Mouse (Mus musculus) liver, embryonic 16.5 days (tissue): ENCODE data around the gene Ptch1. TPM values are rescaled to one million over a fixed set of nuclear protein-coding genes. Genes with fewer than 3 reads are reported as not detected.

Experiments
- ATAC-seq: fragments of 200-750 bp; cut with Nextera tagmentation; 2 replicates; pipeline ENCODE4 v1.8.0; 2017; ENCODE audit warnings: low read depth, mild to moderate bottlenecking, moderate number of reproducible peaks, moderate library complexity
- H3K27ac ChIP-seq: fragments of 300-500 bp; sonication (generic); 2 replicates; pipeline ENCODE4 v1.5.1; 2014; ENCODE audit warnings: mild to moderate bottlenecking, low read length
- H3K27me3 ChIP-seq: fragments of 300-500 bp; sonication (generic); 2 replicates; pipeline ENCODE4 v1.6.1; 2014; ENCODE audit warnings: low read depth, low read length, mixed read lengths; ENCODE audit not compliant: control insufficient read depth, insufficient read depth
- H3K36me3 ChIP-seq: fragments of 300-500 bp; sonication (generic); 2 replicates; pipeline ENCODE4 v1.6.1; 2014; ENCODE audit warnings: mild to moderate bottlenecking; ENCODE audit not compliant: control insufficient read depth, insufficient read depth
- H3K4me1 ChIP-seq: fragments of 300-500 bp; sonication (generic); 2 replicates; pipeline ENCODE4 v1.6.1; 2014; ENCODE audit warnings: low read depth, low read length, mixed read lengths; ENCODE audit not compliant: control insufficient read depth
- H3K4me2 ChIP-seq: fragments of 300-500 bp; sonication (generic); 2 replicates; pipeline ENCODE4 v1.6.1; 2014; ENCODE audit warnings: low read depth, low read length, mixed read lengths
- H3K4me3 ChIP-seq: fragments of 300-500 bp; sonication (generic); 2 replicates; pipeline ENCODE4 v1.5.1; 2014; ENCODE audit warnings: low read depth, mild to moderate bottlenecking, low read length
- H3K9ac ChIP-seq: fragments of 300-500 bp; sonication (generic); 2 replicates; pipeline ENCODE4 v1.6.1; 2014; ENCODE audit warnings: low read depth, low read length
- H3K9me3 ChIP-seq: fragments of 300-500 bp; sonication (generic); replicated peaks from 2 replicates; pipeline ENCODE4 v1.6.1; 2016; ENCODE audit warnings: low read length; ENCODE audit not compliant: control insufficient read depth
- WGBS: fragments of 180-500 bp; shearing (Covaris S2); extraction: QIAGEN DNeasy Blood & Tissue Kit; methylation state at CpG from one replicate; pipeline ENCODE4 v1.1.7; 2014; ENCODE audit not compliant: insufficient replicate concordance; 5-methylcytosine and 5-hydroxymethylcytosine counted together
- polyA plus RNA-seq: library from polyadenylated mRNA; unstranded; fragments of >200 nt; fragmentation: Nextera tagmentation; extraction: Ambion mirVana; gene quantifications from 2 replicates; pipeline ENCODE4 v1.2.1, GENCODE M21; 2015

The Ptch1 gene
- polyA plus RNA-seq, 1 experiment from 2014 or later = 3.1 TPM

GRCm38 (mm10) chr13:63555885-63556284 is 17.5 kb downstream of the Ptch1 start:
- Histone ChIP-seq H3K27ac (no peak overlapping the region), H3K9me3 (no peaks in the 10 kb centered on the region), H3K4me1 (peaks cover 24% of the 10 kb centered on the region), H3K4me3 (no peak overlapping the region), H3K27me3 (no peaks in the 10 kb centered on the region), H3K4me2 (no peak overlapping the region), H3K9ac (no peak overlapping the region), H3K36me3 (no peaks in the 10 kb centered on the region; the same call in 1 of the 2 replicates)
- no peak for ATAC-seq
- WGBS = 59% methylated on average over 5 of the region's 5 CpGs

- Histone ChIP-seq H3K4me2 (no peak overlapping the region), H3K4me1 (peaks cover 22% of the 10 kb centered on the region), H3K27ac (no peak overlapping the region), H3K4me3 (no peak overlapping the region), H3K36me3 (no peaks in the 10 kb centered on the region), H3K27me3 (no peaks in the 10 kb centered on the region), H3K9ac (no peak overlapping the region), H3K9me3 (no peaks in the 10 kb centered on the region)
- no peak for ATAC-seq
- WGBS = 73% methylated on average over 11 of the region's 11 CpGs
These were observed 18.8 kb downstream of the Ptch1 start for GRCm38 (mm10) chr13:63554569-63554968.

- Histone ChIP-seq H3K36me3 (no peaks in the 10 kb centered on the region), H3K9ac (no peak overlapping the region), H3K27me3 (no peaks in the 10 kb centered on the region), H3K9me3 (no peaks in the 10 kb centered on the region), H3K27ac (no peak overlapping the region), H3K4me2 (no peak overlapping the region), H3K4me1 (peaks cover 13% of the 10 kb centered on the region), H3K4me3 (no peak overlapping the region)
- WGBS = 62% methylated on average over 5 of the region's 5 CpGs
- ATAC-seq = no peak
These were observed 20.0 kb downstream of the Ptch1 start for GRCm38 (mm10) chr13:63553436-63553835.

GRCm38 (mm10) chr13:63552291-63552932 is 21.0 kb downstream of the Ptch1 start:
- no peaks in the 10 kb centered on the region for H3K27me3 ChIP-seq
- no peaks in the 10 kb centered on the region for H3K36me3 ChIP-seq
- 69% methylated on average over 10 of the region's 10 CpGs for WGBS
- H3K27ac ChIP-seq = no peak overlapping the region
- H3K9me3 ChIP-seq = no peaks in the 10 kb centered on the region
- peaks cover 7% of the 10 kb centered on the region for H3K4me1 ChIP-seq
- no peak overlapping the region for H3K4me2 ChIP-seq
- H3K4me3 ChIP-seq = no peak overlapping the region
- no peak for ATAC-seq
- H3K9ac ChIP-seq = no peak overlapping the region

- Histone ChIP-seq H3K9me3 (no peaks in the 10 kb centered on the region), H3K36me3 (no peaks in the 10 kb centered on the region), H3K27me3 (no peaks in the 10 kb centered on the region), H3K4me3 (no peak overlapping the region), H3K9ac (no peak overlapping the region), H3K4me1 (peaks cover 4% of the 10 kb centered on the region), H3K4me2 (no peak overlapping the region), H3K27ac (no peak overlapping the region)
- ATAC-seq = no peak
- WGBS = 73% methylated on average over 10 of the region's 10 CpGs
These were observed 21.7 kb downstream of the Ptch1 start for GRCm38 (mm10) chr13:63551552-63552290.

- no peaks in the 10 kb centered on the region for H3K27me3 ChIP-seq
- H3K4me2 ChIP-seq = no peak overlapping the region
- peaks cover 7% of the 10 kb centered on the region for H3K4me1 ChIP-seq
- WGBS = 27% methylated on average over 5 of the region's 5 CpGs
- H3K27ac ChIP-seq = no peak overlapping the region
- H3K9me3 ChIP-seq = no peaks in the 10 kb centered on the region
- no peaks in the 10 kb centered on the region for H3K36me3 ChIP-seq
- no peak for ATAC-seq
- H3K4me3 ChIP-seq = no peak overlapping the region
- H3K9ac ChIP-seq = no peak overlapping the region
These were observed 23.0 kb downstream of the Ptch1 start for GRCm38 (mm10) chr13:63550367-63550766.

- Histone ChIP-seq H3K27me3 (no peaks in the 10 kb centered on the region), H3K9ac (no peak overlapping the region), H3K27ac (no peak overlapping the region), H3K4me1 (peaks cover 7% of the 10 kb centered on the region), H3K4me3 (no peak overlapping the region), H3K36me3 (no peaks in the 10 kb centered on the region), H3K9me3 (no peaks in the 10 kb centered on the region), H3K4me2 (no peak overlapping the region)
- WGBS = 63% methylated on average over 5 of the region's 5 CpGs
- no peak for ATAC-seq
These were observed 24.2 kb downstream of the Ptch1 start for GRCm38 (mm10) chr13:63549210-63549609.

- Histone ChIP-seq H3K27me3 (no peaks in the 10 kb centered on the region), H3K4me2 (no peak overlapping the region), H3K9ac (no peak overlapping the region), H3K9me3 (no peaks in the 10 kb centered on the region), H3K4me3 (no peak overlapping the region), H3K36me3 (no peaks in the 10 kb centered on the region), H3K27ac (no peak overlapping the region), H3K4me1 (peaks cover 5% of the 10 kb centered on the region; the same call in 1 of the 2 replicates)
- WGBS = 70% methylated on average over 4 of the region's 4 CpGs
- ATAC-seq = no peak
These were observed 24.8 kb downstream of the Ptch1 start for GRCm38 (mm10) chr13:63548571-63548970.

GRCm38 (mm10) chr13:63545291-63545690 is 28.1 kb downstream of the Ptch1 start:
- 77% methylated on average over 7 of the region's 7 CpGs for WGBS
- no peak overlapping the region for H3K9ac ChIP-seq
- peaks cover 7% of the 10 kb centered on the region; the same call in 1 of the 2 replicates for H3K36me3 ChIP-seq
- no peak overlapping the region for H3K4me2 ChIP-seq
- ATAC-seq = no peak
- H3K9me3 ChIP-seq = no peaks in the 10 kb centered on the region
- H3K27ac ChIP-seq = no peak overlapping the region
- H3K4me3 ChIP-seq = no peak overlapping the region
- H3K4me1 ChIP-seq = peaks cover 2% of the 10 kb centered on the region; the same call in 1 of the 2 replicates
- H3K27me3 ChIP-seq = no peaks in the 10 kb centered on the region
